Mouse (Mus musculus): Measurements from ENCODE around the gene Cd69. TPM values are rescaled to one million over a fixed set of nuclear protein-coding genes. Genes with fewer than 3 reads are reported as not detected.

Gene Cd69
- polyA plus RNA-seq, 1 experiment = not detected

- WGBS = 83% methylated on average over 7 of the region's 7 CpGs
- no peaks in the 10 kb centered on the region for H3K4me1 ChIP-seq (ENCODE audit: control insufficient read depth, insufficient read depth, low read length)
- no peak for TF ChIP-seq POLR2A (IDR thresholded peaks at IDR 0.05; ENCODE audit: insufficient read depth, low read depth, low read length)
- TF ChIP-seq CTCF (IDR thresholded peaks at IDR 0.05; ENCODE audit: insufficient read depth, low read depth, low read length) = no peak
- H3K27ac ChIP-seq (ENCODE audit: insufficient read depth, low read depth, low read length) = no peak overlapping the region
- no peak overlapping the region for H3K4me3 ChIP-seq (ENCODE audit: insufficient read depth, low read depth, low read length)
Observed at GRCm38 (mm10) chr6:129284384-129285104, 9.3 kb upstream of the Cd69 start.

- TF ChIP-seq CTCF (IDR thresholded peaks at IDR 0.05; ENCODE audit: insufficient read depth, low read depth, low read length) (no peak), POLR2A (IDR thresholded peaks at IDR 0.05; ENCODE audit: insufficient read depth, low read depth, low read length) (no peak)
- Histone ChIP-seq H3K4me3 (ENCODE audit: insufficient read depth, low read depth, low read length) (no peak overlapping the region), H3K27ac (ENCODE audit: insufficient read depth, low read depth, low read length) (no peak overlapping the region), H3K4me1 (ENCODE audit: control insufficient read depth, insufficient read depth, low read length) (no peaks in the 10 kb centered on the region)
- WGBS = 84% methylated on average over 3 of the region's 3 CpGs
Observed at GRCm38 (mm10) chr6:129283271-129283670, 8.0 kb upstream of the Cd69 start.

DNA sequence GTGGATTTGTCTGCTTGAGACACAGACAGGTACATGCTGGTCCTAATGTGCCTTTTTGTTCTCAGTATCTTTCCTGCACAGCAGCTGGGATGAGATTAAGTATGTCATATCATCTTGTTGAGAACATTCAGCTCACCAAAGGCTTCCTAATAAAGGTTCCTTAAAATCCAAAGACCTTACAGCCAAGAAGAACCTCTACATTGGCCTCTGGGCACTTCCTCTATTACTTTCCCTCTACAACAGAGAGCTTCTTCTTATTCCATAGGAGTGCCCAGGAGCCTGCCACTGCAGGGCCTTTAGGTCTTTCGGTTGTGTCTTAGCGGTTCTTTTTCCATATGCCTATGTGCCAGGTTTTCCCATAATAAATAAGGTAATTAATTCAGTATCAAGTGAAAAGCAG lies 1.2 kb upstream of the Cd69 start:
- Histone ChIP-seq H3K27ac (ENCODE audit: insufficient read depth, low read depth, low read length) (no peak overlapping the region), H3K4me3 (ENCODE audit: insufficient read depth, low read depth, low read length) (no peak overlapping the region), H3K4me1 (ENCODE audit: control insufficient read depth, insufficient read depth, low read length) (no peaks in the 10 kb centered on the region)
- 91% methylated on average over 2 of the region's 2 CpGs for WGBS
- TF ChIP-seq CTCF (IDR thresholded peaks at IDR 0.05; ENCODE audit: insufficient read depth, low read depth, low read length) (no peak), POLR2A (IDR thresholded peaks at IDR 0.05; ENCODE audit: insufficient read depth, low read depth, low read length) (no peak)

GRCm38 (mm10) chr6:129275624-129276203 lies 478 bp upstream of the Cd69 start:
- TF ChIP-seq POLR2A (IDR thresholded peaks at IDR 0.05; ENCODE audit: insufficient read depth, low read depth, low read length) = no peak
- no peak for TF ChIP-seq CTCF (IDR thresholded peaks at IDR 0.05; ENCODE audit: insufficient read depth, low read depth, low read length)
- no peak overlapping the region for H3K27ac ChIP-seq (ENCODE audit: insufficient read depth, low read depth, low read length)
- H3K4me3 ChIP-seq (ENCODE audit: insufficient read depth, low read depth, low read length) = no peak overlapping the region
- 66% methylated on average over 3 of the region's 3 CpGs for WGBS
- H3K4me1 ChIP-seq (ENCODE audit: control insufficient read depth, insufficient read depth, low read length) = no peaks in the 10 kb centered on the region

- no peak overlapping the region for H3K27ac ChIP-seq (ENCODE audit: insufficient read depth, low read depth, low read length)
- H3K4me1 ChIP-seq (ENCODE audit: control insufficient read depth, insufficient read depth, low read length) = no peaks in the 10 kb centered on the region
- no peak overlapping the region for H3K4me3 ChIP-seq (ENCODE audit: insufficient read depth, low read depth, low read length)
- TF ChIP-seq POLR2A (IDR thresholded peaks at IDR 0.05; ENCODE audit: insufficient read depth, low read depth, low read length) (no peak), CTCF (IDR thresholded peaks at IDR 0.05; ENCODE audit: insufficient read depth, low read depth, low read length) (no peak)
- WGBS = 88% methylated on average over 2 of the region's 2 CpGs
Observed at GRCm38 (mm10) chr6:129274476-129274875, 760 bp downstream of the Cd69 start.

DNA sequence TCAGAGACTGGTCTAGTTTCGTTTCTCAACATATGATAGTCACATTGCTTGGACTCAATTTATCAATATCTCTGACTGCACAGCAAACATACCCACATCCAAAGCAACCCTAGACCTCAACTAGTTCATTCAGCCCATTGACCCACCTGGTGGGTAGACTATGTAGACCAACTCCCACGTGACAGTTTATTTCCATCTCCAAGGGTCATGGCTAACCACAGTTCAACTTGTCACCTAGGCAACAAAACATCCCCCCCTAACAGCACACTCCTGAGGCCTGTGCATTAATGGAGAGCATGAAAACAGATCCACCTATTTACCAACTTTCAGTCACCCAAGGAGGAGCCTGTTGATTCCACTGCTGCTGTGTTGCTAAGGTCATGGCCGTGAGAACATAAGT lies 1.6 kb downstream of the Cd69 start:
- TF ChIP-seq CTCF (IDR thresholded peaks at IDR 0.05; ENCODE audit: insufficient read depth, low read depth, low read length) = no peak
- TF ChIP-seq POLR2A (IDR thresholded peaks at IDR 0.05; ENCODE audit: insufficient read depth, low read depth, low read length) = no peak
- Histone ChIP-seq H3K27ac (ENCODE audit: insufficient read depth, low read depth, low read length) (no peak overlapping the region), H3K4me1 (ENCODE audit: control insufficient read depth, insufficient read depth, low read length) (no peaks in the 10 kb centered on the region), H3K4me3 (ENCODE audit: insufficient read depth, low read depth, low read length) (no peak overlapping the region)
- WGBS = 89% methylated on average over 3 of the region's 3 CpGs

DNA sequence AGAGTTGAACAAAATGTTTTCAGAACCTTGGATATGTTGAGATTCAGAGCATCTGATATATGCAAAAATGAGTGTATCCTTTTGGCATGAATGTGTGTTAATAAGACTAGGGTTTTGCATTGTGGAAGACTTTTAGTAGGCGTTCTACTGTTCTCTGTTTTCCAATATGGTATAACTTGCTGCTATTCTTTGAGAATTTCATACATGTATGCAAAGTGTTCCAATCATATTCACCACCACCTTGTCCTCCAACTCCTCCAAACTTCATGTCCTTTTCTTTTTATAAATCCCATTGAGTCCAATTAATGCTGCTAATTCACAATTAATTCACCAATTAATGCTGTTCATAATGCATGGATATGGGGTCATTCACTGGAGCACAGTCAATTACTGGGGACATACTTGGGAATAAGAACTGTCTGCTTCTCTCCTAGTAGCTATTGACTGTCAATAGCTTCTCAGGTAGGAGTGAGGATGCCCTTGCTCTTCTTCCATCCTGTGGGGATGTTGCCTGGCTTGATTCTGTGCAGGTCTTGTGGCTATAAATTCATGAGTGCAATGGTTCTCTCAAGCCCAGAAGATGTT lies 8.7 kb downstream of the Cd69 start:
- 85% methylated on average over 1 of the region's 1 CpGs for WGBS
- no peak for TF ChIP-seq POLR2A (IDR thresholded peaks at IDR 0.05; ENCODE audit: insufficient read depth, low read depth, low read length)
- TF ChIP-seq CTCF (IDR thresholded peaks at IDR 0.05; ENCODE audit: insufficient read depth, low read depth, low read length) = no peak
- H3K4me3 ChIP-seq (ENCODE audit: insufficient read depth, low read depth, low read length) = no peak overlapping the region
- no peaks in the 10 kb centered on the region for H3K4me1 ChIP-seq (ENCODE audit: control insufficient read depth, insufficient read depth, low read length)
- H3K27ac ChIP-seq (ENCODE audit: insufficient read depth, low read depth, low read length) = no peak overlapping the region

DNA sequence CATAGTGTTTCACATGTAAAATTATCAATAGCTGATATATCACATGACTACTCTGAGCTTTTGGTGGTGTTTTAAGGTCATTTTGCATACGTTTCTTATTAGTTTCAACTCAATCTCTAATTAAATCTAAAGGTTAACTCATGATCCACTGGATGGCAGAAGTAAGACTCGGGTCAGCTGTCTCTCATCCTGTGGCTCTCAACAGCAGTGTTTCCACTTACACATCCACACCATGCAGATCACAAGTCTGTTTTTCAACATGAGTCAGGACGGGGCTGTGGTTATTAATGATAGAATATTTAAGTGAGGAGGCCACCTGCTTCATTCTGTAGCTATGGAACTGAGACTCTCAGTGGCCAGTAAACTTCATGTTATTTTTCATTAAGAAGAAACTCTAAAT lies 9.4 kb downstream of the Cd69 start:
- Histone ChIP-seq H3K4me3 (ENCODE audit: insufficient read depth, low read depth, low read length) (no peak overlapping the region), H3K27ac (ENCODE audit: insufficient read depth, low read depth, low read length) (no peak overlapping the region), H3K4me1 (ENCODE audit: control insufficient read depth, insufficient read depth, low read length) (no peaks in the 10 kb centered on the region)
- WGBS = 77% methylated on average over 3 of the region's 3 CpGs
- TF ChIP-seq CTCF (IDR thresholded peaks at IDR 0.05; ENCODE audit: insufficient read depth, low read depth, low read length) (no peak), POLR2A (IDR thresholded peaks at IDR 0.05; ENCODE audit: insufficient read depth, low read depth, low read length) (no peak)

DNA sequence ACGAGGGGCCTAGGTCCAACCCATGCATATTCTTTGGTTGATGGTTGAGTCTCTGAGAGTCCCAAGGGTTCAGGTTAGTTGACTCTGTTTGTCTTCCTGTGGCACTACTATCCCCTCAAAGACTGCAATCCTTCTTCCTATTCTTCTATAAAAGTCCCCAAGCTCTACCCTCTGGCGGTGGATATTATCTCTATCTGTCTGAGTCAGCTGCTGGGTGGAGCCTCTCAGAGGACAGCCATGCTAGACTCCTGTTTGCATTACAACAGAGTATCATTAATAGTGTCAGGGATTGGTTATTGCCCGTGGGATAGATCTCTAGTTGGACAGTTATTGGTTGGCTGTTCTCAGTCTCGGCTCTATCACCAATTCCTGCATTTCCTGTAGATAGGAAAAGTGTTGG lies 14.3 kb downstream of the Cd69 start:
- H3K27ac ChIP-seq (ENCODE audit: insufficient read depth, low read depth, low read length) = no peak overlapping the region
- TF ChIP-seq POLR2A (IDR thresholded peaks at IDR 0.05; ENCODE audit: insufficient read depth, low read depth, low read length) (no peak), CTCF (IDR thresholded peaks at IDR 0.05; ENCODE audit: insufficient read depth, low read depth, low read length) (no peak)
- WGBS = 97% methylated on average over 4 of the region's 4 CpGs
- no peaks in the 10 kb centered on the region for H3K4me1 ChIP-seq (ENCODE audit: control insufficient read depth, insufficient read depth, low read length)
- no peak overlapping the region for H3K4me3 ChIP-seq (ENCODE audit: insufficient read depth, low read depth, low read length)

Measured in olfactory bulb, adult 2 months (tissue).